Mouse (Mus musculus) frontal cortex, adult (tissue): Measurements from ENCODE around the gene Tmprss9.
A peak's percentile ranks its signal among the peaks of the same experiment; 100 is the strongest.
"Not testable (repeated sequence)": the region's sequence is repeated elsewhere in the genome, so short reads cannot be mapped to it uniquely, and the experiment has no call there.

Source experiments
- ATAC-seq: cut with Nextera tagmentation; 2 replicates; pipeline ENCODE4 v1.9.2; 2017; ENCODE audit warnings: mild to moderate bottlenecking, moderate library complexity, mixed read lengths; ENCODE audit not compliant: low TSS enrichment

Tmprss9 gene

GRCm38 (mm10) chr10:80871581-80871980, at the start of gene Tmprss9:
TSS of gene Tmprss9 (plus strand) at chr10:80871848.
- ATAC-seq = no peak

- ATAC-seq = no peak
Measured at GRCm38 (mm10) chr10:80821991-80822390, 49.7 kb upstream of the Tmprss9 start.

GRCm38 (mm10) chr10:80822528-80822927, 49.1 kb upstream of the Tmprss9 start:
- ATAC-seq = no peak

GRCm38 (mm10) chr10:80823316-80823715, 48.3 kb upstream of the Tmprss9 start:
- no peak for ATAC-seq

- ATAC-seq = no peak
Measured at GRCm38 (mm10) chr10:80823847-80824643, 47.6 kb upstream of the Tmprss9 start.

GRCm38 (mm10) chr10:80824827-80825226, 46.8 kb upstream of the Tmprss9 start:
- ATAC-seq = no peak

- ATAC-seq = peak; percentile 95
Measured at GRCm38 (mm10) chr10:80826151-80827062, 45.2 kb upstream of the Tmprss9 start, which contains the start of gene Oaz1. TSS of gene Oaz1 (plus strand) at chr10:80826656.

- no peak for ATAC-seq
Measured at GRCm38 (mm10) chr10:80827063-80827869, 44.4 kb upstream of the Tmprss9 start.

GRCm38 (mm10) chr10:80827870-80828420, 43.7 kb upstream of the Tmprss9 start:
- ATAC-seq = no peak

GRCm38 (mm10) chr10:80828587-80828986, 43.1 kb upstream of the Tmprss9 start:
- not testable (repeated sequence) for ATAC-seq

GRCm38 (mm10) chr10:80829359-80830278, 42.0 kb upstream of the Tmprss9 start:
- ATAC-seq = no peak

GRCm38 (mm10) chr10:80831136-80831535, 40.5 kb upstream of the Tmprss9 start:
- ATAC-seq = no peak

- ATAC-seq = no peak
Measured at GRCm38 (mm10) chr10:80832818-80833217, 38.8 kb upstream of the Tmprss9 start.

- no peak for ATAC-seq
Measured at GRCm38 (mm10) chr10:80835617-80836016, 36.0 kb upstream of the Tmprss9 start.

- no peak for ATAC-seq
Measured at GRCm38 (mm10) chr10:80836949-80837379, 34.7 kb upstream of the Tmprss9 start.

- ATAC-seq = no peak
Measured at GRCm38 (mm10) chr10:80837827-80838226, 33.8 kb upstream of the Tmprss9 start.

GRCm38 (mm10) chr10:80838346-80838912, 33.2 kb upstream of the Tmprss9 start:
- no peak for ATAC-seq

- no peak for ATAC-seq
Measured at GRCm38 (mm10) chr10:80839848-80840247, 31.8 kb upstream of the Tmprss9 start.

- no peak for ATAC-seq
Measured at GRCm38 (mm10) chr10:80841685-80842084, 30.0 kb upstream of the Tmprss9 start.

GRCm38 (mm10) chr10:80842334-80842733, 29.3 kb upstream of the Tmprss9 start:
- ATAC-seq = 0 out of 2 replicates have a peak, but pooled peaks have one; percentile 7
